Mouse (Mus musculus) heart, postnatal 25 days (tissue): ENCODE data around the gene 1600002K03Rik. TPM values are rescaled to one million over a fixed set of nuclear protein-coding genes. Genes with fewer than 3 reads are reported as not detected.
"Not testable (repeated sequence)": the region's sequence is repeated elsewhere in the genome, so short reads cannot be mapped to it uniquely, and the experiment has no call there.

Source experiments
- DNase-seq: peaks from one replicate; pipeline ENCODE4 v3.0.0; 2022; ENCODE audit warnings: low spot score
- intact Hi-C: fragments of 180-260 bp; cut with DNase I; formaldehyde crosslinking; loops from one replicate; pipeline ENCODE4 v1.15.1; 2025
- total RNA-seq, 2 experiments: library from RNA; stranded (reverse); gene quantifications; 2 replicates each; pipeline ENCODE4 v1.2.3; 2021

1600002K03Rik gene
- total RNA-seq, 2 experiments from 2014 or later: 4.2 to 5.2 TPM

- intact Hi-C loops: no loop called here
- no peak for DNase-seq
These were observed 27.7 kb downstream of the 1600002K03Rik start for GRCm38 (mm10) chr10:80200485-80200884.

DNA sequence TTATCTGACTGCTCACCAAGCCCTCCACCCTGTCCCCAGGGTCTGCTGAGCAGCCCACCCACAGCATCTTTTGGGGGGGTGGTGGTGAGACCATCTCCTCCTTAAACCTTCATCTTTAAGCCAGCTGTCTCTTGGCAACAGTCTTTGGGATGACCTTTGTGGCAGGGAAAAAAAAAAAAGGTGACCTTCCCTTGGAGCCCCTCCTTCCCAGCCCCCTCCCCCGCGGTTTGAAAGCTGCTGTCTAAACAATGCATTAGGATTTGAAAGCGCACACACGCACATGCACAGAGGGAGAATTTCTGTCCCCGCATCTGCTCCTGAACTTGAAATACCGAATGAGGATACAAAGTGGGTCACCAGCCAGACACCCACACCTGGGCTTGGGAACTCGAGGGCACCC is 31.3 kb downstream of the 1600002K03Rik start:
- no peak for DNase-seq
- intact Hi-C loops: no loop called here

DNA sequence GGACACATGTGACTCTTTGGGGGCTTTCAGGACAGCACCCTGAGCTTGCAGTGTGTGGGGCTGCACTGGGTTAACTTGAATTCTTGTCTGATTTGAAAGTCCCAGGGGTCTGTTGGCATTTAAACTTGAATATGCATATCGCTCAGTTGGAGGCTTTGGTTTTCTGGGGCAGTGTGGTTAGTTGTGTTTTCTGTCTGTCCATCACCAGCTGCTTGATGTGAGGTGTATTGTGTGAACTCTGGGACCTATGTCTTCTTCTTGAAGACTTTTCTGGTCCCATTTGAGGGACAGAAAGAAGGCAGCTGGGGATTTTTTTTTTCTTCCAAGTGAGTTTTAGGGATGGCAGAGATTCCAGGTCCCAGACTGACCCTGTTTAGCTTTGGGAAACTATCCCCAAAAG is 34.5 kb downstream of the 1600002K03Rik start:
- no peak for DNase-seq
- intact Hi-C loops: no loop called here

- no peak for DNase-seq
- intact Hi-C loops: no loop called here
These were observed 34.9 kb downstream of the 1600002K03Rik start for GRCm38 (mm10) chr10:80207676-80208075.

DNA sequence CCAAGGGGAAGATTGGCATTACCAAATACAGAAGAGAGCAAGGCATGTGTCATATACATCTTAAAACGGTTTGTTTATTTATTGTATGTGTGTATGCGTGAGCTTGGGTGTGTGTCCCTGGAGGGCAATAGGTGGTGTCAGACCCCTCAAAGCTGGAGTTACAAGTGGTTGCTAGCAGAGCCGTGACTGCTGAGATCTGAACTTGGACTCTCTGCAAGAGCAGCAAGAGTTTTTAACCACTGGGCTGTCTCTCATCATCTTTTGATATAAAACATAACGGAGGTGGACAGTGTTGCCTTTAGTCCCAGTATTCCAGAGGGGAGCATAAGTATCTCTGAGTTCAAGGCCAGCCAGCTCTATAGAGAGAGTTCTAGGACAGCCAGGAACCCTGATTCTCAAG is 35.5 kb downstream of the 1600002K03Rik start:
- intact Hi-C loops: no loop called here
- no peak for DNase-seq

GRCm38 (mm10) chr10:80208841-80209371 is 36.2 kb downstream of the 1600002K03Rik start:
- intact Hi-C loops: no loop called here
- no peak for DNase-seq

DNA sequence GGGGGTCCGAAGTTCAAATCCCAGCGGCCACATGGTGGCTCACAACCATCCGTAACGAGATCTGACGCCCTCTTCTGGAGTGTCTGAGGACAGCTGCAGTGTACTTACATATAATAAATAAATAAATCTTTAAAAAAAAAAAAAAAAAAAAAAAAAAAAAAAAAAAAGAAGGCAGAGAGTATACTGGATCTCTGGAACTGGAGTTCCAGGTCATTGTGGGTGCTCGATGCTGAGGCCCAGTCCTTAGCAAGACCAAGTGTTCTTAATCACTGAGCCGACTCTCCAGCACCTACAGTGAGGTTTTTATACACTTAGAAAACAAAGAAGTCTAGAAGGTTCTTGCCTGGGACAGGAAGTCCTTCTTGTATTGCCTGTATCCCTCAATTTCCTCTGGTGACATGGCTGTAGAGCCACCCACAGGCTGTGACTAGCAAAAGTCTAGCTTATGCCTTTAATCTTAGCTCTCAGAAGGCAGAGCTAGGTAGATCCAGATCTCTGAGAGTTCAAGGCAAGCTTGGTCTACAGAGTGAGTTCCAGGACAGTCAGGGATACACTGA is 38.9 kb downstream of the 1600002K03Rik start:
- intact Hi-C loops: not testable (repeated sequence)

GRCm38 (mm10) chr10:80215048-80215772 is 42.5 kb downstream of the 1600002K03Rik start:
- intact Hi-C loops: no loop called here
- DNase-seq: no peak

More for the DNA sequence above, 38.9 kb downstream of the 1600002K03Rik start:
- DNase-seq: not testable (repeated sequence)

DNA sequence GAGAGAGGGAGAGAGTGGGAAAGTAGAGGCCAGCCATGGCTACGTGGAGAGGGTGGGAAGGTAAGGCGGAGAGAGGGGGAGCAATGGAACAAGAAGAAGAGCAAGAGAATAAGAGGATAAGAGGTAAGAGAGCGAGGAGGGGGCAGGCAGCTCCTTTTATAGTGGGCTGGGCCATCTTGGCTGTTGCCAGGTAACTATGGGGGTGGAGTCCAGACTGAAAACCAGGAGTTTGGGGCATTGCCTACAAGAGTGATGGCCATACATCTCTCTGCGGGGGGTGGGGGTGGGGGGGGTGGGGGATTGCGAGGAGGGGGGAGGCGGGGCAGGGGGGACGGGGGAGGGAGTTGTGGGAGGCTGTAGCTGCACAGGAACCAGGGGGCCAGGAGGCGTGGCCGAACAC is 47.9 kb downstream of the 1600002K03Rik start:
- intact Hi-C loops: no loop called here
- no peak for DNase-seq

DNA sequence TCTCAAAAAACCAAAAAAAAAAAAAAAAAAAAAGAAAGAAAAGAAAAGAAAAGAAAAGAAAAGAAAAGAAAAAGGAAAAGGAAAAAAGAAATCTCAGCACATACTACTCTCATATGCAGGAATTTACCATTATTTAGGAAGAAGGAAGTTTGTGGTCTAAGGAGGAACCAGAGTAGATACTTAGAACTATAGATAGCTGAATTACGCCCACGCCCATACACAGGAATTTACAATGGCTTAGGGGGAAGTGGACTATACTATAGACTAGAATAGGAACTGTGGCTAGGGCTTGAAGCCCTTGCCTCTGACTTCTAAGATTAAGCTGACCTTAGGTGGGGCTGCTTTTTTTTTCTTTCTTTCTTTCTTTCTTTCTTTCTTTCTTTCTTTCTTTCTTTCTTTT is 50.4 kb downstream of the 1600002K03Rik start:
- intact Hi-C loops, DNase-seq: not testable (repeated sequence)

Other genes starting within 250 kb of the 1600002K03Rik start
- gene Arid3a, start 245.9 kb upstream of the 1600002K03Rik start, total RNA-seq: 1 to 10 TPM; 1.9 to 2.0 TPM
- gene Wdr18, start 212.8 kb upstream of the 1600002K03Rik start, total RNA-seq: 10 to 100 TPM; 20.5 to 30.1 TPM
- under 1 TPM; 0.14 to 0.21 TPM for gene Grin3b, start 202.2 kb upstream of the 1600002K03Rik start, total RNA-seq
- 100 to 1,000 TPM; 110 to 115 TPM for gene Tmem259, start 188.6 kb upstream of the 1600002K03Rik start, total RNA-seq
- gene Cnn2, start 184.4 kb upstream of the 1600002K03Rik start, total RNA-seq: 10 to 100 TPM; 35.9 to 36.6 TPM
- 1 to 10 TPM; 6.5 to 6.7 TPM for gene Abca7, start 176.4 kb upstream of the 1600002K03Rik start, total RNA-seq
- gene Arhgap45, start 156.3 kb upstream of the 1600002K03Rik start, total RNA-seq: 1 to 10 TPM; 4.7 to 4.9 TPM
- gene Polr2e, start 133.1 kb upstream of the 1600002K03Rik start, total RNA-seq: 10 to 100 TPM; 79.3 to 81.2 TPM
- gene Gpx4, start 125.8 kb upstream of the 1600002K03Rik start, total RNA-seq: 100 to 1,000 TPM; 691 to 812 TPM
- 10 to 100 TPM; 11.0 to 11.6 TPM for gene Sbno2, start 67.4 kb upstream of the 1600002K03Rik start, total RNA-seq
- gene Stk11, start 57.1 kb upstream of the 1600002K03Rik start, total RNA-seq: 100 to 1,000 TPM; 133 to 138 TPM
- gene Atp5d, start 34.3 kb upstream of the 1600002K03Rik start, total RNA-seq: 1,000 to 10,000 TPM; 1,252 to 1,264 TPM
- gene Cbarp, start 32.1 kb upstream of the 1600002K03Rik start, total RNA-seq: 1 to 10 TPM; 2.4 to 3.1 TPM
- 100 to 1,000 TPM in 1 of 2 experiments, 10 to 100 TPM in 1; 92.1 to 120 TPM for gene Midn, start 24.7 kb upstream of the 1600002K03Rik start, total RNA-seq
- 10 to 100 TPM; 31.7 to 43.1 TPM for gene Cirbp, start 7.0 kb upstream of the 1600002K03Rik start, total RNA-seq
- 1 to 10 TPM in 1 of 2 experiments, under 1 TPM in 1; 0.91 to 1.1 TPM for gene Efna2, start 6.5 kb downstream of the 1600002K03Rik start, total RNA-seq
- 10 to 100 TPM; 15.3 to 16.7 TPM for gene Mum1, start 53.5 kb downstream of the 1600002K03Rik start, total RNA-seq
- gene Ndufs7, start 76.2 kb downstream of the 1600002K03Rik start, total RNA-seq: 100 to 1,000 TPM; 957 to 967 TPM
- gene Gamt, start 88.1 kb downstream of the 1600002K03Rik start, total RNA-seq: 1 to 10 TPM; 9.0 to 9.3 TPM
- 10 to 100 TPM; 55.0 to 69.6 TPM for gene Dazap1, start 88.5 kb downstream of the 1600002K03Rik start, total RNA-seq
- gene Rps15, start 119.5 kb downstream of the 1600002K03Rik start, total RNA-seq: 100 to 1,000 TPM; 703 to 732 TPM
- gene Apc2, start 123.0 kb downstream of the 1600002K03Rik start, total RNA-seq: 1 to 10 TPM; 3.4 to 4.0 TPM
- gene 2310011J03Rik, start 147.6 kb downstream of the 1600002K03Rik start, total RNA-seq: 10 to 100 TPM; 11.4 to 13.8 TPM
- 1 to 10 TPM; 1.3 to 1.6 TPM for gene Pcsk4, start 156.6 kb downstream of the 1600002K03Rik start, total RNA-seq
- 1 to 10 TPM; 1.9 to 2.1 TPM for gene Reep6, start 157.0 kb downstream of the 1600002K03Rik start, total RNA-seq
- 10 to 100 TPM; 68.4 to 71.7 TPM for gene Adamtsl5, start 175.5 kb downstream of the 1600002K03Rik start, total RNA-seq
- gene Plk5, start 183.5 kb downstream of the 1600002K03Rik start, total RNA-seq: under 1 TPM; 0.18 to 0.36 TPM
- gene Mex3d, start 214.7 kb downstream of the 1600002K03Rik start, total RNA-seq: 1 to 10 TPM; 7.5 to 8.8 TPM
- 10 to 100 TPM; 85.2 to 88.9 TPM for gene Mbd3, start 226.6 kb downstream of the 1600002K03Rik start, total RNA-seq
- gene Uqcr11, start 233.9 kb downstream of the 1600002K03Rik start, total RNA-seq: 1,000 to 10,000 TPM; 1,983 to 2,045 TPM